Mouse (Mus musculus) heart, postnatal 0 days (tissue): ENCODE measurements at regions not wholly inside any gene's neighbourhood (a gene's known extent, or its start where the extent isn't known, plus 50 kb on each side); places are given as distances from the start of the nearest gene placed in this dataset.
A peak's percentile ranks its signal among the peaks of the same experiment; 100 is the strongest.

Source experiments
- ATAC-seq: fragments of 200-750 bp; cut with Nextera tagmentation; 2 replicates; pipeline ENCODE4 v1.8.0; 2017; ENCODE audit warnings: low read depth, moderate number of reproducible peaks, moderate library complexity; ENCODE audit not compliant: insufficient read depth
- DNase-seq: peaks from one replicate; pipeline ENCODE4 v3.0.0-alpha.2; 2016; ENCODE audit warnings: low spot score
- H3K27ac ChIP-seq: fragments of 300-500 bp; sonication (generic); 2 replicates; pipeline ENCODE4 v1.5.1; 2014; ENCODE audit warnings: low read depth, mild to moderate bottlenecking
- H3K27me3 ChIP-seq: fragments of 300-500 bp; sonication (generic); 2 replicates; pipeline ENCODE4 v1.6.1; 2014; ENCODE audit warnings: low read length, mixed read lengths; ENCODE audit not compliant: control insufficient read depth, insufficient read depth
- H3K36me3 ChIP-seq: fragments of 300-500 bp; sonication (generic); replicated peaks from 2 replicates; pipeline ENCODE4 v1.6.1; 2014; ENCODE audit warnings: low read length, mixed read lengths; ENCODE audit not compliant: control insufficient read depth, insufficient read depth
- H3K4me1 ChIP-seq: fragments of 300-500 bp; sonication (generic); 2 replicates; pipeline ENCODE4 v1.6.1; 2014; ENCODE audit warnings: antibody characterized with exemption; ENCODE audit not compliant: control insufficient read depth, insufficient read depth
- H3K4me2 ChIP-seq: fragments of 300-500 bp; sonication (generic); 2 replicates; pipeline ENCODE4 v1.6.1; 2014; ENCODE audit warnings: low read depth, mild to moderate bottlenecking, low read length, moderate library complexity
- H3K4me3 ChIP-seq: fragments of 300-500 bp; sonication (generic); 2 replicates; pipeline ENCODE4 v1.5.1; 2014; ENCODE audit warnings: low read depth, low read length
- H3K9ac ChIP-seq: fragments of 300-500 bp; sonication (generic); replicated peaks from 2 replicates; pipeline ENCODE4 v1.6.1; 2014; ENCODE audit warnings: low read depth, low read length, mixed read lengths
- H3K9me3 ChIP-seq: fragments of 300-500 bp; sonication (generic); replicated peaks from 2 replicates; pipeline ENCODE4 v1.6.1; 2016; ENCODE audit warnings: low read length; ENCODE audit not compliant: control insufficient read depth
- CTCF ChIP-seq: IDR thresholded peaks from 2 replicates; pipeline ENCODE4 v1.5.1; 2016; ENCODE audit warnings: antibody characterized with exemption, control low read depth, low read depth
- EP300 ChIP-seq: IDR thresholded peaks from 2 replicates; pipeline ENCODE4 v1.6.1; 2016; ENCODE audit warnings: antibody characterized with exemption, low read depth
- WGBS: fragments of 180-500 bp; shearing (Covaris S2); extraction: QIAGEN DNeasy Blood & Tissue Kit; methylation state at CpG from one replicate; pipeline ENCODE4 v1.1.7; 2014; 5-methylcytosine and 5-hydroxymethylcytosine counted together

DNA sequence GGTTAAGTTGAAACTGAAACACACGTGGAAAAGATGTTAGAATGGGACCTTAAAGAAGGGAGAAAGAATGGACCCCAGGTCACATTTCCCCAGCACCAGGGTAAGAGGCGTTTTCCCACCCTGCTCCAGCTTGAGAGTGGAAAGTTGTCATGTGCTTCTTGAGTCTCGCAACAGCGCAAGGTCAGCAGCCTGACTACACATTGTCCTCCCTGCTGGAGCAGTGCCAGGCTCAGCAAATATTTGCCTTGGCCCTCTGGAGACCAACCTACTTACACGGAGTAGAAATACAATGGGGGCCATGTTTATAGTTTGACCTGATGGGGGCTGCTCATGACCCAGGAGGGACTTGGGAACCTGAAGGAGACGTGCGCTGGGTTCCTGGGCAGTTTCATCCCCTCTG lies 121.1 kb downstream of the Sall1 start:
- WGBS = 43% methylated on average over 7 of the region's 7 CpGs
- DNase-seq = peak; percentile 57

DNA sequence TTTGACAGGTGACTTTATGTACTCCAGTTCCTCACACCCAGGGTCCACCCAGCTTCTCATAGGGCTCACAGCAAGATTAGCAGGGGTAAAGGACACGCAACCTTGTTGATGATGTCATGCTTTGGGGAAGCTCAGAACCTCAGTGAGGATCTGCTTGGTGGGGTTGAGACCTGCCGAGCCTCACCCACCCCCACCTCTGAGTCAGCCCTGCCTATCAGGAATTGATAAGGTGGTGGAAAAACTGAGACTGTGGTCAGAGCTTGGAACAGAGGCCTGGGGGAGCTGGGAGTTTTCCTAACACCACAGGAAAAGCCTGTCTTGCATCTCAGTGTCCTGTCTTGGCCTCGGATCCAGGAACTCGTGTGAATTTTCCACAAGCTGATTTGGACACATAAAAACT lies 122.0 kb downstream of the Sall1 start:
- H3K9me3 ChIP-seq = no peaks in the 10 kb centered on the region
- peak overlapping the region; percentile 7; the same call in 1 of the 2 replicates for H3K27ac ChIP-seq
- 33% methylated on average over 4 of the region's 4 CpGs for WGBS
- H3K4me3 ChIP-seq = no peak overlapping the region
- peaks cover 69% of the 10 kb centered on the region for H3K27me3 ChIP-seq
- peaks cover 4% of the 10 kb centered on the region; the same call in 1 of the 2 replicates for H3K4me1 ChIP-seq
- DNase-seq = peak; percentile 58
- no peak overlapping the region for H3K9ac ChIP-seq
- TF ChIP-seq EP300 = no peak
- TF ChIP-seq CTCF = no peak
- H3K4me2 ChIP-seq = no peak overlapping the region
- no peaks in the 10 kb centered on the region for H3K36me3 ChIP-seq
- ATAC-seq = peak; percentile 49

More for the DNA sequence above, 121.1 kb downstream of the Sall1 start:
- H3K27me3 ChIP-seq = peaks cover 65% of the 10 kb centered on the region
- no peaks in the 10 kb centered on the region for H3K9me3 ChIP-seq
- H3K27ac ChIP-seq = peak overlapping the region; percentile 15
- TF ChIP-seq CTCF = no peak
- TF ChIP-seq EP300 = no peak
- no peak overlapping the region for H3K9ac ChIP-seq
- H3K4me1 ChIP-seq = peaks cover 4% of the 10 kb centered on the region; the same call in 1 of the 2 replicates
- ATAC-seq = peak; percentile 76
- H3K4me3 ChIP-seq = no peak overlapping the region
- no peaks in the 10 kb centered on the region for H3K36me3 ChIP-seq
- H3K4me2 ChIP-seq = no peak overlapping the region

DNA sequence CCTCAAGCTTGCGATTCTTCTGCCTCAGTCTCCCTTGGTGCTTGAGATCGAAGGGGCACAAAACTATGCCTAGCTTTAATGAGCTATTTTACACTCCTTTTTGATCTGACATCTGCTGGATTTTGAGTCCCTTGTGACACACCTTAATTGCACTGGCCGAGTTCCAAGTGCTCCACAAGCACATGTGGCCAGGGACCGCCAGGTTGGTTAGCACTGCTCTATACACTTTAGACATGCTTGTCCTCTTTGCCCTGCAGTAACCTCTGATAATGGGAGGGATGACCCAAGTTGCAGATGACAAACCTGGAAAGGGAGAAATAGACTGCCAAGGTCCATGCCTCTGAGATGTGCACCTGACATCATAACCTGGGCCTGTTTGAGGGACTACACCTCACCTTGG lies 124.7 kb downstream of the Sall1 start:
- TF ChIP-seq EP300 (no peak), CTCF (no peak)
- ATAC-seq = no peak
- 80% methylated on average over 4 of the region's 4 CpGs for WGBS

DNA sequence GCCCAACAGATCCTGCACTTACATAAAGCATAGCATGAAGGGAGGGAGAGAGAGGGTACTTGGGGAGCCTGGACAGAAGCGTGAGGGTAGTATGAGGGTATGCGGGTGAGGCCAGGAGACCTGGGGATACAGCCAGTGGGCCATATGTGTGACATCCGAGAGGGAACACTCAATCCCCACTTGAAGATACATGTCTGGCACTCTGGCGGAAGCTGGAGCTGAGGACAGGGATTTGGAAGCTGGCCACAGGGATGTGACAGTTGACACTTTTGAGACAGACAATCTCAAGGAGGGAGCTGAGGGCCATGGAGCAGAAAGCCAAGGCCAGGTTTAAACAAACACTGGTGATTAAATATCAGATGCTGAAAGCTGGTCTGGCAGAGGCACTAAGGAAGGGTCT lies 127.9 kb downstream of the Sall1 start:
- no peak overlapping the region for H3K4me2 ChIP-seq
- TF ChIP-seq CTCF = no peak
- TF ChIP-seq EP300 = 0 out of 2 replicates have a peak, but pooled peaks have one; percentile 54
- WGBS = 27% methylated on average over 4 of the region's 4 CpGs
- H3K4me1 ChIP-seq = no peaks in the 10 kb centered on the region
- no peak overlapping the region for H3K9ac ChIP-seq
- H3K27me3 ChIP-seq = peaks cover 88% of the 10 kb centered on the region
- no peaks in the 10 kb centered on the region for H3K9me3 ChIP-seq
- DNase-seq = peak; percentile 54
- H3K27ac ChIP-seq = no peak overlapping the region
- no peaks in the 10 kb centered on the region for H3K36me3 ChIP-seq
- no peak overlapping the region for H3K4me3 ChIP-seq
- ATAC-seq = peak; percentile 78

More for the DNA sequence above, 124.7 kb downstream of the Sall1 start:
- H3K4me3 ChIP-seq = no peak overlapping the region
- no peaks in the 10 kb centered on the region for H3K9me3 ChIP-seq
- DNase-seq = no peak
- peaks cover 4% of the 10 kb centered on the region; the same call in 1 of the 2 replicates for H3K4me1 ChIP-seq
- H3K9ac ChIP-seq = no peak overlapping the region
- H3K27ac ChIP-seq = no peak overlapping the region
- peaks cover 76% of the 10 kb centered on the region for H3K27me3 ChIP-seq
- H3K36me3 ChIP-seq = no peaks in the 10 kb centered on the region
- no peak overlapping the region for H3K4me2 ChIP-seq

DNA sequence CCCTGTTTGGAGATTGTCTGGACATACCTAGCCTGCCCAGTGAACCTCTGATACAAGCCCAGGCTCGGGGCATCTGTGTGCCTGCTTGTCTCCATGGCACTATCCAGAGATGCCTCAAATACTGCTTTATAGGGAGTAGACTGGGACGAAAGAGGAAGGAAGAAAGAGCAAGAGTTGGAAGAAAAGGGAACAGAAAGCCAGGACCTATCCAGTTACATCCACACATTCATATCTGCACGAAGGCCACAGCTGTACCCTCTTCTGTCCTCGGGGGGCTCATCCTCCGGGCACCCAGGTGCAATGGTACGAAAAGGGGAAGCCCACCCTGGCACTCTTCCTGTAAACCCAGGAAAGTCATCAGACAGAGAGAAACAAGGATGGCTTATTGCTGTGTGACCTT lies 129.3 kb downstream of the Sall1 start:
- TF ChIP-seq CTCF (no peak), EP300 (no peak)
- ATAC-seq = no peak
- Histone ChIP-seq H3K27me3 (peaks cover 91% of the 10 kb centered on the region), H3K36me3 (no peaks in the 10 kb centered on the region), H3K9me3 (no peaks in the 10 kb centered on the region), H3K4me1 (no peaks in the 10 kb centered on the region), H3K4me3 (no peak overlapping the region), H3K9ac (no peak overlapping the region), H3K27ac (no peak overlapping the region), H3K4me2 (no peak overlapping the region)
- DNase-seq = no peak
- 75% methylated on average over 6 of the region's 6 CpGs for WGBS

DNA sequence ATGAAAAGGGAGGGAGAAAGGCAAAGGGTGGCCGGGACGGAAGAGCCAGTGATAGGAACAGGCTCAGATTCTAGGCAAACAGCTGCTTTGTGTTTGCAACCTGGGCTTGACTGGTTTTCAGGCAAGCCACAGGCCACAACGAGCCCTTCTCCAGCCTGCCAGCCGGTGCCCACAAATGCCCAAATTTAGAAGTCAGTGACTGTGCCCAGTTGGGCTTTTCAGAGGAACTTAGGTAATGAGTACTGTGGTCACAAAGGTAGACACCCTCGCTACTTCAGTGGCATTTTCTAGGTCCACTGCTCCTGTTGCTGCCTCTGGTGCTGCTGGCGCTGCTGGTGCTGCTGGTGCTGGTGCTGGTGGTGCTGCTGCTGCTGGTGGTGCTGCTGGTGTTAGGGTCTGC lies 129.8 kb downstream of the Sall1 start:
- DNase-seq (no peak), ATAC-seq (no peak)
- H3K27ac ChIP-seq = no peak overlapping the region
- H3K36me3 ChIP-seq = no peaks in the 10 kb centered on the region
- peaks cover 92% of the 10 kb centered on the region for H3K27me3 ChIP-seq
- no peak overlapping the region for H3K4me2 ChIP-seq
- H3K9ac ChIP-seq = no peak overlapping the region
- no peak for TF ChIP-seq CTCF
- TF ChIP-seq EP300 = no peak
- WGBS = 63% methylated on average over 6 of the region's 6 CpGs
- H3K4me1 ChIP-seq = no peaks in the 10 kb centered on the region
- no peak overlapping the region for H3K4me3 ChIP-seq
- H3K9me3 ChIP-seq = no peaks in the 10 kb centered on the region
